ENCODE assay signal across 20 mouse cellular contexts in the genomic region with DNA sequence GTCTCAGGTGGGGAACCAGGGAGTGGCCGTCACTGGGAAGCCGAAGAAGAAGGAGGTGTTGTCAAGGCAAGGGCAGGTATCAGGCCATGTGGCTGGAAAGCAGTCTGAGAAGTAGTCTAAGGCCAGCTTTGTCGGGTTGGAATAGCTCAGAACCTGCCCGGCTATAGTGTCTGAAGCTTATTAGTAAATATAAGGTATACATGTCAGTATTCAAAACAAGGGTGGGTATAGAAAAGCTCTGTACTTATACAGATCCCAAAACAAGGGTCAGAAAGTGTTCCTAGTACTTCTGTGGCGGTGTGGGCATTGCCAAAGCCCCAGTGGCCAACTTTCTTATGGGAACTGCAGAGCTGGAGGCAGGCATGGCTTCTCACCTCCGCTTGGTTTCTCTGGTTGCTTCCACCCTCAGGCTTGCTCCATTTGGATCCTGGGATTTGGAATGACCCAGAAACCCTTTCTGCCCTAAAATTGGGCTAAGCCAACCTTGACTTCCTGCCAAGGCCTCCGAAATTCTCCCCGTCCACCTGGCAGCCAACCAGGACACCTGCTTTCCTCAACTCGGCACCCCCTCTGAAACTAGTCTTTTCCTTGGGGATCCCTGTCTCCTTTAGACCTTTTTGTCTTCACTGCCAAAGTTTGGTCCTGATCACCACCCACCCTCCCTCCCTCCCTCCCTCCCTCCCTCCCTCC. TPM values are rescaled to one million over a fixed set of nuclear protein-coding genes. Genes with fewer than 3 reads are reported as not detected.
DNase-seq lines count a peak whose midpoint lies in the region; ATAC-seq and TF ChIP-seq lines count a peak whose summit lies in the region.
"Had no signal": no experiment of that assay in that cellular context is flagged by ENCODE, and none has a peak within 500 bp of the region (broad histone marks: within the 10 kb centered on the region; RNA-seq: fewer than 3 reads in every experiment).

No protein-coding gene starts in this region.

- no peaks in the 10 kb centered on the region for H3K27me3 ChIP-seq in liver, adult 2 months (ENCODE audit: control insufficient read depth, insufficient read depth, low read length)
- H3K27me3 ChIP-seq in liver, embryonic 11.5 days (replicated peaks; ENCODE audit: control insufficient read depth, insufficient read depth, low read length), result no peaks in the 10 kb centered on the region
- H3K27me3 ChIP-seq in neural tube, embryonic 15.5 days (replicated peaks), result no peaks in the 10 kb centered on the region
- H3K27me3 ChIP-seq: embryonic facial prominence, embryonic 15.5 days; midbrain, embryonic 15.5 days had no signal

- peak overlapping the region; percentile 72 for H3K27ac ChIP-seq in liver, adult 2 months (replicated peaks; ENCODE audit: insufficient read depth, low read depth, low read length)
- H3K27ac ChIP-seq in liver, embryonic 11.5 days (ENCODE audit: low read depth, low read length), result no peak overlapping the region
- H3K27ac ChIP-seq in neural tube, embryonic 15.5 days (replicated peaks), result no peak overlapping the region
- H3K27ac ChIP-seq: embryonic facial prominence, embryonic 15.5 days; hindbrain, postnatal 0 days; liver, embryonic 14.5 days; midbrain, embryonic 15.5 days had no signal

- peak overlapping the region; percentile 30; the same call in 1 of the 2 replicates for H3K9ac ChIP-seq in liver, adult 2 months (ENCODE audit: low read depth, low read length)
- H3K9ac ChIP-seq in liver, embryonic 11.5 days (ENCODE audit: low read depth, low read length), result no peak overlapping the region
- no peak overlapping the region for H3K9ac ChIP-seq in neural tube, embryonic 15.5 days (replicated peaks)
- H3K9ac ChIP-seq: embryonic facial prominence, embryonic 15.5 days; liver, embryonic 14.5 days; midbrain, embryonic 15.5 days had no signal

- H3K79me2 ChIP-seq in liver, adult 2 months (ENCODE audit: control insufficient read depth, insufficient read depth, low read length), result peaks cover 9% of the 10 kb centered on the region; the same call in 1 of the 2 replicates

- ATAC-seq in liver, embryonic 11.5 days (replicated peaks; ENCODE audit: low FRiP score), result no peak
- ATAC-seq in neural tube, embryonic 15.5 days (ENCODE audit: low FRiP score), result no peak
- ATAC-seq: hindbrain, postnatal 0 days; midbrain, embryonic 15.5 days had no signal

- 18% methylated on average over 9 of the region's 9 CpGs for WGBS in liver, adult 2 months
- 64% methylated on average over 9 of the region's 9 CpGs for WGBS in liver, embryonic 11.5 days
- 74% methylated on average over 9 of the region's 9 CpGs for WGBS in neural tube, embryonic 15.5 days

- DNase-seq in adrenal gland, adult 2 months, result peak; percentile 71
- no peak for DNase-seq in adrenal gland, adult 8-10 months
- DNase-seq in liver, adult 2 months (ENCODE audit: extremely low read depth, low read depth, low spot score), result peak; percentile 88
- no peak for DNase-seq in liver, embryonic 11.5 days (ENCODE audit: low spot score)
- DNase-seq in urinary bladder, adult 2 months (ENCODE audit: low spot score), result peak; percentile 17
- DNase-seq in urinary bladder, postnatal 14 days (ENCODE audit: low spot score), result no peak
- no peak for DNase-seq in yolk sac, embryonic 10.5 days (ENCODE audit: low spot score)
- DNase-seq: gastrocnemius, postnatal 10 days; heart, postnatal 10 days; kidney, adult 2 months; kidney, postnatal 4 days; layer of hippocampus, postnatal 36 days; left cerebral cortex, postnatal 4 days; lung, postnatal 14 days; thymus, adult 2 months had no signal

- H3K4me1 ChIP-seq in liver, adult 2 months (ENCODE audit: control insufficient read depth, insufficient read depth, low read length), result peaks cover 17% of the 10 kb centered on the region
- peaks cover 12% of the 10 kb centered on the region for H3K4me1 ChIP-seq in liver, embryonic 11.5 days (replicated peaks; ENCODE audit: control insufficient read depth, insufficient read depth, low read length)
- peaks cover 16% of the 10 kb centered on the region for H3K4me1 ChIP-seq in neural tube, embryonic 15.5 days

- TF ChIP-seq CTCF in liver, adult 2 months (IDR thresholded peaks at IDR 0.05; ENCODE audit: low read depth, low read length), result no peak

- no peaks in the 10 kb centered on the region for H3K9me3 ChIP-seq in liver, embryonic 11.5 days (ENCODE audit: control insufficient read depth, low read length)
- no peaks in the 10 kb centered on the region for H3K9me3 ChIP-seq in neural tube, embryonic 15.5 days (replicated peaks)
- H3K9me3 ChIP-seq: embryonic facial prominence, embryonic 15.5 days; midbrain, embryonic 15.5 days had no signal

- no peak for TF ChIP-seq POLR2A in liver, adult 2 months (IDR thresholded peaks at IDR 0.05; ENCODE audit: extremely low read depth, insufficient read depth, low read length)

- no peak overlapping the region for H3K4me3 ChIP-seq in liver, adult 2 months (ENCODE audit: insufficient read depth, low read depth, low read length)
- no peak overlapping the region for H3K4me3 ChIP-seq in liver, embryonic 11.5 days (ENCODE audit: low read depth, low read length)
- no peak overlapping the region for H3K4me3 ChIP-seq in neural tube, embryonic 15.5 days (replicated peaks)
- H3K4me3 ChIP-seq: embryonic facial prominence, embryonic 15.5 days; midbrain, embryonic 15.5 days had no signal

- no peak overlapping the region for H3K4me2 ChIP-seq in liver, embryonic 11.5 days
- H3K4me2 ChIP-seq in neural tube, embryonic 15.5 days, result no peak overlapping the region
- H3K4me2 ChIP-seq: embryonic facial prominence, embryonic 15.5 days; midbrain, embryonic 15.5 days had no signal

- no peaks in the 10 kb centered on the region for H3K36me3 ChIP-seq in liver, adult 2 months (ENCODE audit: control insufficient read depth, insufficient read depth, low read length)
- no peaks in the 10 kb centered on the region for H3K36me3 ChIP-seq in liver, embryonic 11.5 days (ENCODE audit: control insufficient read depth, insufficient read depth, low read length)
- no peaks in the 10 kb centered on the region for H3K36me3 ChIP-seq in neural tube, embryonic 15.5 days
- H3K36me3 ChIP-seq: embryonic facial prominence, embryonic 15.5 days; midbrain, embryonic 15.5 days had no signal

RNA-seq across cellular contexts. Expression of gene Blcap, which starts 1.1 kb away (rescaled TPM):
- total RNA-seq in adrenal gland, adult 2 months (2021), result 10 to 100 TPM; 66.3 to 98.1 TPM
- polyA plus RNA-seq in adrenal gland, adult 2 months (2012; rRNA removed), result 42.8 and 47.8 TPM in 2 replicates
- 10 to 100 TPM; 81.0 to 96.7 (median 91.6) TPM for total RNA-seq in adrenal gland, adult 8-10 months (2022)
- 14.1 and 16.3 TPM in 2 replicates for total RNA-seq in liver, adult 2 months (2014; rRNA removed)
- 33.1 and 37.9 TPM in 2 replicates for polyA plus RNA-seq in liver, adult 2 months (2012; rRNA removed)
- polyA plus RNA-seq in liver, embryonic 11.5 days (2014; fragmentation: Nextera tagmentation; extraction: Ambion mirVana), result 25.9 and 26.2 TPM in 2 replicates
- 58.7 and 61.9 TPM in 2 replicates for polyA plus RNA-seq in urinary bladder, adult 2 months (2012; rRNA removed)
- 201 and 225 TPM in 2 replicates for polyA plus RNA-seq in neural tube, embryonic 15.5 days (2015; fragmentation: Nextera tagmentation; extraction: Ambion mirVana)

RNA-seq across cellular contexts. Expression of gene Nnat, which starts 10.1 kb away (rescaled TPM):
- total RNA-seq in adrenal gland, adult 2 months (2021), result 10 to 100 TPM; 32.4 to 94.3 TPM
- 111 and 203 TPM in 2 replicates for polyA plus RNA-seq in adrenal gland, adult 2 months (2012; rRNA removed)
- 100 to 1,000 TPM in 2 of 4 experiments, 10 to 100 TPM in 2; 42.5 to 190 (median 123) TPM for total RNA-seq in adrenal gland, adult 8-10 months (2022)
- total RNA-seq in liver, adult 2 months (2014; rRNA removed), result 0.34 TPM in 1 of 2 replicates, not detected in the other
- polyA plus RNA-seq in liver, adult 2 months (2012; rRNA removed), result 0.24 TPM in 1 of 2 replicates, not detected in the other
- polyA plus RNA-seq in liver, embryonic 11.5 days (2014; fragmentation: Nextera tagmentation; extraction: Ambion mirVana), result 143 and 171 TPM in 2 replicates
- 7.4 and 28.8 TPM in 2 replicates for polyA plus RNA-seq in urinary bladder, adult 2 months (2012; rRNA removed)
- 3,438 and 4,597 TPM in 2 replicates for polyA plus RNA-seq in neural tube, embryonic 15.5 days (2015; fragmentation: Nextera tagmentation; extraction: Ambion mirVana)

Comparison
In these comparisons a context has a peak if more than half of its experiments do, and no peak if none do; other contexts are left out.
1. DNase-seq: peak in adrenal gland, adult 2 months (single experiment), liver, adult 2 months (single experiment) and urinary bladder, adult 2 months (single experiment); none in adrenal gland, adult 8-10 months (single experiment), liver, embryonic 11.5 days (single experiment), urinary bladder, postnatal 14 days (single experiment) and yolk sac, embryonic 10.5 days (single experiment).